Mouse (Mus musculus) activated CD4-positive, CD25-positive, alpha-beta regulatory T cell, adult 4 months (primary cell): ENCODE data around the gene Plce1. TPM values are rescaled to one million over a fixed set of nuclear protein-coding genes. Genes with fewer than 3 reads are reported as not detected.
"Not testable (repeated sequence)": the region's sequence is repeated elsewhere in the genome, so short reads cannot be mapped to it uniquely, and the experiment has no call there.

Source experiments
- ATAC-seq: one replicate; pipeline ENCODE4 v1.8.0; 2017
- polyA plus RNA-seq, 2 experiments: library from polyadenylated mRNA; unstranded; fragments of 100-300 nt; shearing (Covaris generic); gene quantifications; one replicate each; pipeline ENCODE4 v1.2.1; 2017

The Plce1 gene
- polyA plus RNA-seq, 2 experiments from 2014 or later: 0.13 TPM; not detected in 1

GRCm38 (mm10) chr19:38498233-38498632 lies 17.3 kb downstream of the Plce1 start:
- ATAC-seq: no peak

- ATAC-seq: no peak
Observed at GRCm38 (mm10) chr19:38504597-38504996, 23.7 kb downstream of the Plce1 start.

- ATAC-seq: no peak
Observed at GRCm38 (mm10) chr19:38506131-38506530, 25.2 kb downstream of the Plce1 start.

- no peak for ATAC-seq
Observed at GRCm38 (mm10) chr19:38507251-38507965, 26.5 kb downstream of the Plce1 start.

GRCm38 (mm10) chr19:38507966-38508625 lies 27.2 kb downstream of the Plce1 start:
- no peak for ATAC-seq

- no peak for ATAC-seq
Observed at GRCm38 (mm10) chr19:38514417-38515184, 33.7 kb downstream of the Plce1 start.

GRCm38 (mm10) chr19:38526855-38527254 lies 45.9 kb downstream of the Plce1 start:
- ATAC-seq: no peak

- ATAC-seq: no peak
Observed at GRCm38 (mm10) chr19:38527475-38527874, 46.6 kb downstream of the Plce1 start.

- ATAC-seq: no peak
Observed at GRCm38 (mm10) chr19:38533230-38533629, 52.3 kb downstream of the Plce1 start.

- ATAC-seq: no peak
Observed at GRCm38 (mm10) chr19:38539338-38539737, 58.4 kb downstream of the Plce1 start.

- no peak for ATAC-seq
Observed at GRCm38 (mm10) chr19:38540549-38540948, 59.6 kb downstream of the Plce1 start.

GRCm38 (mm10) chr19:38549487-38550058 lies 68.7 kb downstream of the Plce1 start:
- ATAC-seq: no peak

- ATAC-seq: no peak
Observed at GRCm38 (mm10) chr19:38553551-38553950, 72.6 kb downstream of the Plce1 start.

- ATAC-seq: no peak
Observed at GRCm38 (mm10) chr19:38555399-38555798, 74.5 kb downstream of the Plce1 start.

- ATAC-seq: no peak
Observed at GRCm38 (mm10) chr19:38558816-38559215, 77.9 kb downstream of the Plce1 start.

- not testable (repeated sequence) for ATAC-seq
Observed at GRCm38 (mm10) chr19:38561887-38562286, 81.0 kb downstream of the Plce1 start.

- no peak for ATAC-seq
Observed at GRCm38 (mm10) chr19:38566156-38566555, 85.2 kb downstream of the Plce1 start.

- no peak for ATAC-seq
Observed at GRCm38 (mm10) chr19:38566752-38567151, 85.8 kb downstream of the Plce1 start.

GRCm38 (mm10) chr19:38567331-38567730 lies 86.4 kb downstream of the Plce1 start:
- ATAC-seq: no peak

- ATAC-seq: no peak
Observed at GRCm38 (mm10) chr19:38578554-38579146, 97.7 kb downstream of the Plce1 start.

- ATAC-seq: no peak
Observed at GRCm38 (mm10) chr19:38582861-38583260, 102.0 kb downstream of the Plce1 start.

GRCm38 (mm10) chr19:38587559-38587958 lies 106.7 kb downstream of the Plce1 start:
- ATAC-seq: no peak

- no peak for ATAC-seq
Observed at GRCm38 (mm10) chr19:38589466-38589865, 108.6 kb downstream of the Plce1 start.
